Mouse (Mus musculus) gastrocnemius, postnatal 36 days (tissue): Measurements from ENCODE around the gene Zcchc7. TPM values are rescaled to one million over a fixed set of nuclear protein-coding genes. Genes with fewer than 3 reads are reported as not detected.

Experiments
- DNase-seq, 2 experiments: peaks; one replicate each; pipeline ENCODE4 v3.0.0; 2022
- intact Hi-C: fragments of 180-260 bp; cut with DNase I; formaldehyde crosslinking; loops from one replicate; pipeline ENCODE4 v1.15.1; 2025
- long read RNA-seq, 2 experiments: library from polyadenylated mRNA; stranded (forward); transcript quantifications; one replicate each; pipeline ENCODE4 v2.0.0; 2021
- total RNA-seq, 2 experiments: library from RNA; stranded (reverse); gene quantifications; 2 replicates each; pipeline ENCODE4 v1.2.3; 2021

The Zcchc7 gene
- 10 to 100 TPM; 11.5 to 16.2 TPM for total RNA-seq
- long read RNA-seq, experiment 1, partial matches to known transcripts, result 0 of 2 reads
- long read RNA-seq, experiment 1, other reads (novel, unspliced or antisense), result 2 of 2 reads
- long read RNA-seq, experiment 2, full-length matches to known transcripts, result 2 of 7 reads
- long read RNA-seq, experiment 2, partial matches to known transcripts, result 0 of 7 reads
- long read RNA-seq, experiment 2, other reads (novel, unspliced or antisense), result 5 of 7 reads

- no peak for DNase-seq
- intact Hi-C loops, result no loop called here
Measured at GRCm38 (mm10) chr4:44755553-44756133, at the start of gene Zcchc7. Gene Zcchc7 (plus strand): TSS chr4:44755877.

GRCm38 (mm10) chr4:44705967-44706366 is 49.7 kb upstream of the Zcchc7 start:
- no peak for DNase-seq
- intact Hi-C loops, result loop anchor here (2.0 kb wide), 1 partner anchor 129 kb away; no protein-coding TSS in a partner anchor

GRCm38 (mm10) chr4:44706865-44707264 is 48.8 kb upstream of the Zcchc7 start:
- no peak for DNase-seq
- intact Hi-C loops, result no loop called here

GRCm38 (mm10) chr4:44708311-44708710 is 47.4 kb upstream of the Zcchc7 start:
- no peak for DNase-seq
- intact Hi-C loops, result no loop called here

- intact Hi-C loops, result no loop called here
Measured at GRCm38 (mm10) chr4:44709091-44709695, 46.5 kb upstream of the Zcchc7 start.

GRCm38 (mm10) chr4:44709740-44710700 is 45.7 kb upstream of the Zcchc7 start, which contains the start of gene Pax5:
Gene Pax5 (minus strand): TSS chr4:44710487.
- no peak for DNase-seq
- intact Hi-C loops, result no loop called here

More at GRCm38 (mm10) chr4:44709091-44709695, 46.5 kb upstream of the Zcchc7 start:
- no peak for DNase-seq

GRCm38 (mm10) chr4:44710701-44711097 is 45.0 kb upstream of the Zcchc7 start:
- intact Hi-C loops, result no loop called here
- no peak for DNase-seq

GRCm38 (mm10) chr4:44711136-44711900 is 44.4 kb upstream of the Zcchc7 start:
- intact Hi-C loops, result no loop called here
- no peak for DNase-seq

- intact Hi-C loops, result no loop called here
- no peak for DNase-seq
Measured at GRCm38 (mm10) chr4:44712051-44712700, 43.5 kb upstream of the Zcchc7 start.

GRCm38 (mm10) chr4:44712786-44713553 is 42.7 kb upstream of the Zcchc7 start:
- no peak for DNase-seq
- intact Hi-C loops, result no loop called here

GRCm38 (mm10) chr4:44713554-44714051 is 42.1 kb upstream of the Zcchc7 start:
- intact Hi-C loops, result no loop called here
- DNase-seq, result no peak

GRCm38 (mm10) chr4:44714111-44714621 is 41.5 kb upstream of the Zcchc7 start:
- intact Hi-C loops, result no loop called here
- no peak for DNase-seq

GRCm38 (mm10) chr4:44715621-44716160 is 40.0 kb upstream of the Zcchc7 start:
- no peak for DNase-seq
- intact Hi-C loops, result no loop called here

- DNase-seq, result no peak
- intact Hi-C loops, result no loop called here
Measured at GRCm38 (mm10) chr4:44716391-44716790, 39.3 kb upstream of the Zcchc7 start.

- intact Hi-C loops, result no loop called here
Measured at GRCm38 (mm10) chr4:44717676-44718075, 38.0 kb upstream of the Zcchc7 start.

GRCm38 (mm10) chr4:44720046-44720445 is 35.6 kb upstream of the Zcchc7 start:
- DNase-seq, result no peak
- intact Hi-C loops, result no loop called here

More at GRCm38 (mm10) chr4:44717676-44718075, 38.0 kb upstream of the Zcchc7 start:
- no peak for DNase-seq

- intact Hi-C loops, result no loop called here
- no peak for DNase-seq
Measured at GRCm38 (mm10) chr4:44721237-44721636, 34.4 kb upstream of the Zcchc7 start.

GRCm38 (mm10) chr4:44740471-44740870 is 15.2 kb upstream of the Zcchc7 start:
- intact Hi-C loops, result loop anchor here (10.0 kb wide), 1 partner anchor 166 kb away; no protein-coding TSS in a partner anchor
- DNase-seq, result no peak
